Mouse (Mus musculus) brain, adult 2 months (tissue): ENCODE results near the gene Aco1.
A peak's percentile ranks its signal among the peaks of the same experiment; 100 is the strongest.

ENCODE experiments used
- DNase-seq: peaks from one replicate; pipeline ENCODE4 v3.0.0; 2011; ENCODE audit warnings: low read depth, low spot score

The Aco1 gene

DNA sequence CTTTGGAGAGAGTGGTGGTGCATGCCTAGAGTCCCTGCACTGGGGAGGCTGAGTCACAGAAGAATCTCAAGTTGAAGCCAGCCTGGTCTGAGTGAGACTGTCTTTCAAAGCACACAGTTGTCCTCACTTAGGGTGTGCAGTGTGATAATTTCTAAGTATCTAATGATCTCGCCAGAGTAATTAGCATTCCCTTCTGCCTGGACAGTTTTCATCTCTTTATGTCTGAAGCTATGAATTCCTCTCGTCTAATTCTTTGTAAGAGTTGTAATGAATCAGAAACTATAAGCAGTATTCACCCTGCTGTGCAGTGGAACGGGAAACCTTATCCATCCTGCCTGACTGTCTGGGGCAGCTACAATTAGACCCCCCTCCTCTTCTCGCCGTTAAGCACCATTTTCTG is 64.8 kb downstream of the Aco1 start:
- no peak for DNase-seq

DNA sequence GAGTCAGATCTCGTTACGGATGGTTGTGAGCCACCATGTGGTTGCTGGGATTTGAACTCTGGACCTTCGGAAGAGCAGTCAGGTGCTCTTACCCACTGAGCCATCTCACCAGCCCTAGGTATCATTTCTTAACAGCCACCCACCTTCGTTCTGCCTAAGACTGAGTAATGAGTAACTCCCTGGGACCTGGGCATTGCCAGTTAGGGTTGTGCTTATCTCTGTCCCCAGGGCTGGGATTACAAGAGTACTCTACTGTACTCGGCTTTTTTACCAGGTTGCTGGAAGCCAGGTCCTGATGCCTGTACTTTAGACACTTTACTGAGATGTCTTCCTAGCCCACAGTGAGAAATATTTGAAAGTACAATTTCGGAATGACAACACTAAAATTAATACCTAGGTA is 69.3 kb downstream of the Aco1 start:
- DNase-seq: no peak

DNA sequence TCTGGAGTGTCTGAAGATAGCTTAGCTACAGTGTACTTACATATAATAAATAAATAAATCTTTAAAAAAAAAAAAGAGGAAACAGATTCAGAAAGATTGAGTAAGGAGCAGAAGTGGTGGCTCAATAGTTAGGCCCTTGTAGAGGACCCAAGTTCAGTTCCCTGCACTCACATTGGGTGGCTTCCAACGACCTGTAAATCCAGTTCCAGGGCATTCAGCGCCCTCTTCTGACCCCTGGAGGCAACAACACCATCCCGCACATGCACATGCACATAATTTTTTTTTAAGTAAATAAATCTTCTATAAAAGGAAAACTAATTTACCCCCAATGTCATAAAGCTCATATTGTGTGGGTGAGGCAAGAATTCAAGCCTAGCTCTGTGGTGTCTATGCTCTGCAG is 75.0 kb downstream of the Aco1 start:
- no peak for DNase-seq

DNA sequence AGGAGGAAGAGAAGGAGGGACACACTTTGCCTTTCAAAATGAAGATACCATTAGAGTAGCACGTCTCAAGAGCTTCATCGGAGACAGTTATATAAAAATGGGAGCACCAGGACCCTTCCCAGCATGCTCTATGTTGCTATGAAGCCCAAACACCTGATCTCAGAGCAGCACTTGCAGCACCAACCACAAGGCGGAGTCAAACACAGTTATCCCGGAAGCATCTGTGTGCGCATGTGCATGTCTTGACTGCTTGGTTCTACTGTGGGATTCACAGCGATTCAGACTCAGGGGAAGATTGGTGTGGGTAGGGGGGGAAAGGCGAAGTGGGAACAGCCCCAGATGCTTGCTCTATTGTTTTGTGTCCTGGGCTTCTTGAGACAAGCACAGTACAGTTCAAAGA is 75.5 kb downstream of the Aco1 start:
- peak; percentile 29 for DNase-seq

DNA sequence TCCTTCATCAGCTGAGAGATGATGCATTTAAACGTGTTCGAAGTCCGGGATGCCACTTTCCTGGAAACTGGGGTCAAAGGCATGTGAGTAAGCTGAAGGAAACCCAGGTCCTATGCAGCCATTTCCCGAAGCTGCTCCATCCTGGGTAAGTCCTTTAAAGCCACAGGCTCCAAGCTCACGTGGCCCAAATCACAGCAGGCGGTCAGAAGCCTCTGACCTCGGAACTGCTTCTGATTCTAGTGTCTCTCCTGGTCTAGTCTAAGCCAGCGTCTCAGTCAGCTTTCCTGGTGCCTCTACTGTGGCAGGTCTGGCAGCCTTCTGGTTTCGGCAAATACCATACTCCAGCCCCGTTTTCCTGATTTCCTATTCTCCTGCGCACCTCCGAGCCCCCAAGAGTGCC is 77.6 kb downstream of the Aco1 start:
- DNase-seq: no peak

DNA sequence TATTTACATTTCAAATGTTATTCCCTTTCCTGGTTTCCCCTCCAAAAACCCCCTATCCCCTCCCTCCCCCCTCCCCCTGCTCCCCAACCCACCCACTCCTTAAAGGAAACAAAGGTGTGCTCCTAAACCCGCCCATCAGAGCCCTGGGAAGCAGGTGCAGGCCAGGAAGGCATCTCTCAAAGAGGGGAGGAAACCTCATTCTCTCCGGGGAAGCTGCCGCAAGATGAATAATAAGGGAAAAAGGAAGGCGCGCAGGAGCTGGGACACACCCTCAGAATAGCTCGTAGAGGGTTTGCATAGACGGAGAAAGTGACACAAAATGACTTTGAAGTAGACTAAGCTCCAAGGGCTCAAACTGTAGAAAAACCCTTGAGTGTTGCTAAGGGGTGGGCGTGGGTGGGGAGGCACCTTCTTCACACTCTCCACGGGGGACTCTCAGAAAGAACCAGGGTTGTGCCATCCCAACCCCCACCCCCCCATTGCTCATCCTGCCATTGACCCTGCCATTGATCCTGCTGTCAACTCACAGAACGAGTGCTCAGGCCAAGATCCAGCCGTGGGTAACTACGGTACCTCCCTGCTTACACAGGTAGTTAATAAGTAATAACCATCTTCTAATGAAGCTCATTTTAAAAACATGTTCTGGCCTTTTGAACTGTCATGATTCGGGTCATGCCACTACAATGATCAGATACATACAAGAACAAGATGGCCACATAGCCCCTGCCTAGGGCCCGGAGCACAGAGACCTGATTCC is 78.3 kb downstream of the Aco1 start:
- DNase-seq: no peak

DNA sequence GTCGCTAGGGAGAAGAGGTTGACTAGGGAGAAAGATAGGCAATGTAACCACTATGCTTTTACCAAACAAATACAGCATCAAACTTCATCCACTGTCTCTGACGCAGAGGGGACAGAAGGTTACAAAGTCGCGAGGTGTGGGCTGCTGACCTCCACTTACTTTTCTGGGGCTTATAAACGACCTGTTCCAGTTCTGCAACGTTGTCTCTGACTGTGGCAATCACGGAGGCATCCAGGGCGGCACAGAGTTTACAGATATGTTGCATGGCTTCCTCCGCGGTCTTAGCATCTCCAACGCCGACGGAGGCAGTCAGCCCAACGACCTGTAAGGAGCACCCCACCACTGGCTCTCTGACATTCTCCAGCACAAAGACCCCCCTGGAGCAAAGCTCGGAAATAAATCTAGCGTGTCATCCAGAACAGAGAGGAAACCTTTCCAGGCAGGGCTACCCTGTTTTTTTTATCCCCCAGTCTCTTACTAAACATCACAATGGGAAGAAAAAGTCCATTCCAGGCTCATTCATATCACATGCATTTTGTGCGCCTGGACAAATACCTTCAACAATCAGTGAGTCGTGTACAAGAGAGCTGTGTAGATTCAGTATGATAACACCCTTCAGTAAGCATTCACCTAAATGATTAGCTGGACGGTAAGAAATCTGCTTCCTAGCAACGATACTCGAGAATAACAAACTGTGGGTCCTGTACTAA is 79.2 kb downstream of the Aco1 start:
- DNase-seq: no peak

DNA sequence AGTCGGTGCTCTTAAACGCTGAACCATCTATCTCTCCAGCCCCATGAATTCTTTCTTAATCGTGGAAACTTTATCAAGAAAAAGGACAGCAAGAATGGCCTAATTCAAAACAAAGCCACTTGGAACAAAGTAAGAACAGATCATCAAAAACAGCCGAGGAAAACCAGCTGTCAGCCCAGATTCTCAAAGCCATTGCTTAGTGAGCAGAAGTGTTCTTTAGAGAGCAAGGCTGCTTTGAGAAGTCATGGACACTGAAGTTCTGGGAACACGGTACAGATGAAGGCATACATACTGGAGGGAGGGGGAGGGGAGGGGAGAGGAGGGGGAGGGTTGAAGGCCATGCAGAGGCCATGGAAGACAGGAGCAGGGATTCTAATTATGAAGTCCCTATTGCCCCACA is 83.2 kb downstream of the Aco1 start:
- DNase-seq: no peak

DNA sequence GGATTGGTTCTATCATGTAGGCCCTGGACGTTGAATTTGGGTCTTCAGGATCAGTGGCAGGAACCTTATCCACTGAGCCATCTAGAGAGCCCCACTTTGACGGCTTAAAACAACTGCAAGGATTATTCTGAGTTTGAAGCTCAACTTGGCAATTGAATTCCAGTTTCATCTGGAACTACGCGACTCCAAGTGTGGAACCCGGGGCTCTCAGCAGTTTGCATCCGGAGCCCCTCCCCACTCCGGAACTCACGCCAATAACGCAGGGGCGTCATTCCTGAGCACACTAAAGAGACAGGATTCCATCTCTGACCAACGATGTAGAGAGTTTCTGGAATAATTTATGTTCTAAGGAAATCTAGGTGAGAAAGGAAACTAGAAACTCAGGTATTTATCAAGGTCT is 84.2 kb downstream of the Aco1 start:
- no peak for DNase-seq

DNA sequence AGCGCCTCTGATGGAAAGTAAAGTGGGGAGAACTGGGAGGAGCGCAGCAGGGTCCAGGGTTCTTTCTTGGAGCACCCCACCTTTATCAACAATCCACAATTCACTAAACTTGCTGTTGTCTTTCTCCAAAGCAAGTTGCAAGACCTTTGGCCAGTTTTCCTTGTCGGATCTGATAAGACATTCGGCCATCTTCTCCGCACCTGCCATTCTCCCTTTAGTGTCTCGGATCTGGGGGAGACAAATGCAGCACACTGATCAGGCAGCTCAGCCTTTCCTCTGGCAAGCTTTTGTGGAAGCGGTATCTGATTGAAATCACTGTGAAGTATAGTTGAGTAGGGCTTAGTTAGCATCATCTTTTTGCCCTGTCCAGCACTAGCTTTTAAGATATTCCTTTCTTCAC is 85.0 kb downstream of the Aco1 start:
- DNase-seq: no peak

DNA sequence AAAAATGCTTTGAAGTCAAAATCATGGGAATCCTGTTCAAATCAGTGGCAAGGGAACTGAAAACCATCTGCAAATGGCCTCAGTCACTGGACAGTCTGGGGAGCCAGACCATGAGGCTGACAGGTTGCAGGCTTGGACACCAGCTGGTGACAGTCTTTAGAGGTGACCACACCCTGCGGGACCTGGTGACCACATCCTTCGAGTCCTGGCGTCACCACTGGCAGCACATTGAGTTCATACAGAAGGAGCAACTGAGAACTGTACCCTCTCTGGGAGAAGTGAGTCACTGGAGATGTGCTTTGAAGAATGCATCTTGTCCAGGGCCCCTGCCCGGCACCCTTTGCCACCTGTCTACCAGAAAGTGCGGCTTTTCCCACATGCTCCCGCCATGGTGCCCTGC is 86.8 kb downstream of the Aco1 start:
- DNase-seq: no peak

DNA sequence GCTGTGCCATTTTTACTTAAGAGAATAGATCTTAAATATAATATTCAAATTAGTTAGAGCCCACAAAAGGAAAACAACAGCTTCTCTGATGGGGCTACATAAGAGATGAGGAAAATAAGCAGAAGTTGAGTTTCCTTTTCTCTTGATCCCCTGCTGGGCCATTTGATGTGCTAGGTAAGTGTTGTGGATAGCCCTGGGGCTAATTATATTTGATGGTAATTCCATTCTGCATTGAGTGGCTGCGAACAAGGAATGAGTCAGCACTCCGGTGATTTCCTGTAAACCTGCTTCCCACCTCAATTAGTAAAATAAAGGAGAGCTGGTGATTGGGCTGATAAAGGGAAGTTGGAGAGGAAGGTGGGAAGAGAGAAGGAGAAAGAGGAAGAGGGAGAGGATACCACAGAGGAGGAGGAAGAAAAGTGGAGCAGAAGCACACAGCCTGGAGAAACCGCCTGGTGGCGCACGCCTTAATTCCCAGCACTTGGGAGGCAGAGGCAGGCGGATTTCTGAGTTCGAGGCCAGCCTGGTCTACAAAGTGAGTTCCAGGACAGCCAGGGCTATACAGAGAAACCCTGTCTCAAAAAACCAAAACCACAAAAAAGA is 90.3 kb downstream of the Aco1 start:
- no peak for DNase-seq

DNA sequence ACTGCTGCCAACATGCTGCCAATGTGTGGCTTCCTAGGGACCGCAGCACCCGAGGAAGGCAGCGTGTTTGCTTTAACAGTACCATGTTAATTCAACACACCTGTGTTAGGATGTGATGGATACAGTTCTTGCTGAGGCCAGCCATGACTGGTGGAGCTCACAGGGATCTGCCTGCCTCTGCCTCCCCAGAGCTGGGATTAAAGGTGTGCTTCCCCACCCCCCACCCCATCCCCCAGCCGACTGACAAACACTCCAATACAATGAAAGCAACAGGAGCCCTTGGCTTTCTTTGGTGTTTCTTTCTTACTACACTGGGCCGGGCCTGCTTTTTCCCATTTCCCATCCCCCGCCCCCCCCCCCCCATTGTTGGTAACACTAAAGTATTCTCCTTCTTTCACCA is 91.4 kb downstream of the Aco1 start:
- DNase-seq: no peak

DNA sequence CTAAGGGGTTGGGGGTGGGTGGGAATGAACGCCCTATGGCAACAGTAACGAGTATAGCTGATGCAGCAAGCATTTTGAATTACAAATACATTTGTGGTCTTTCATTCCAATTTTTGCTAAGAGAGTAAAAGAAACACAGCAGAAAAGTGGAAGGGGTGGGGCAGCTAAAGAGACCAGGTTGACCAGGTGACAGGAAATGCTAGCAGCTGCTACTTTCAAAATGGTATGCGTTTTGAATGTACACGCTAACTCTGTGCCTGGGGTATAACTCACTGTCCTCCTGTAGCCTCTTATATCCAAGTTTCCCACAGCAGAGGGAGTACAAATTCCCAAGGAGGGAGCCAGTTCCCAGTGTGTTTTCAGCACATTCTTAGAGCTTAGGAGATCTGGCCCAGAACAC is 93.9 kb downstream of the Aco1 start:
- no peak for DNase-seq

DNA sequence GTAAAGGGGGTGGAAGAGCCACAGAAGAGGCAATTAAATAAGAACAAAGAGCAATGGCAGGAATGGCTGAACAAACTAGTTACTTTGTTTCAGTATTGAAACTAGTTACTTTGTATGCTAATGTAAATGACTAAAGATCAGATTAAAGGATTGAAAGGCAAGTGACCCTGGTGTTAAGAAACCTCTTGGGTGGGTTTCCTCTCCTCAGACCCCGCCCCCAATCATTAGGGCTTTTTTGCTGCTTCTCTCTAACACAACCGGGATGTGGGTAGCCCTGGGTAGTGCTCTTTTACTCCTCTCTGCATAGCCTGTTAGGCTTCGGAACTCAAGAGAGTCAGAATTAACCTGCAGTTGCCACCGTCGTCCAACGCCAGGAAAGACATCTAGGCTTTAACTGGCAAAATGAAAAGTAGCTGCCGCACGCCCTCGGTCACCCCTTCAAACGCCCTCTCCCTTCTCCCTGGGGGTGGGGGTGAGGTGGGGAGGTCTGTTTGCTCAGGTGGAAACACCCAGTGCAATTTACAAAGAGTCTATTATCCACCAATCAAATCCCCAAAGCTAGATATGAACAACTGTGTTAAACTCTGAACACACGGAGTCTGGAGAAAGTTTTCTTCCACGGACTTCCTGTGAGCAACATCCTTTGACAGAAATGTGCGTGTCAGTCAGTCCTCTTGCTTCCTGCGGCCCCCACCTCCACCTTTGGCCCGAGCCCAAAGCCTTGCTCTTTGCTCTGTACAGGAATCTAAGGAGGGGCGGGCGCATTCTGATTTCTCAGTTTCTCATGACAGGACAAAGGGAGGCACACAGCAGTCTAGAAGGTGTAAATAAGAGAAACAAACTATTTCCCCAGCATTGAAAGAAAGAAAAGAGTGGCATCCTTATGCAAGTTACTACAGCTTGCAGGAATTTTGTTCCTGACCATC is 95.9 kb downstream of the Aco1 start:
- DNase-seq: peak; percentile 14

DNA sequence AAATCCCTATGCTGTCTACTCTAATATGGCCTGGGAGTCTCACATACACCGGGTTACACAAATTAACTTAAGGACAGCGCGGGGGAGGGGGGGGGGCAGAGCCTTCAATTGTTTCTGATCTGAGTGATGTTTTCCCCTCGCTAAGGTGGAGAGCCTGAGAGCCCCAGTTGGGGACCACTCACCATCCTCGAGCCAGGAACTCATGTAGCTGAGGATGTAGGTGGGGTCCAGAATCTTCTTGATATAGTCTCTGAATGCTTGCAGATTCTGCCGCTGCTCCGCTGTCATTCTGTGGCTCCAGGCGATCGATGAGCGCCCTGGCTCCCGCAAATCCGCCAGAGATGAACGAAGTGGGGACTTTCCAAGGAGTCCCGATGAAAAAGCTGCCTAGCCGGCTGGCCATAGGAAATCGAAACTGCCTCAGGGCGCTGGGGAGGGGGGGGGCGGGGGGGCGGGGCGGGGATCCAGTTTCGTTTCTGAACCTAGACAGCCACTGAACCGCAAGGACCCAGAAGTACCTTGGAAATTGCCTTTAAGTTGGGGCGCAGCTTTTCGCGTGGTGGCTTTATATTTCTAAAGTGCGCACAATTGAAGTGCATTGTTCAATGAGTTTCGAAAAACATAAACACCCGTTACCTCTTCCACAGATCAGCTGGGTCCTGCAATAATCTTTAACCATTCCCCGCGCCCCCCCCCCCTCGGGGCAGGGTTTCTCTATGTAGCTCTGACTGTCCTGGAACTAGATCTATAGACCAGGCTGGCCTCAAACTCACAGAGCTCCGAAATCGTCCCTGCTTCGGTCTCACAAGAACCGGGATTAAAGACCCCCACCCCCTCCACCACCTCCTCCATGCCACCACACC is 96.8 kb downstream of the Aco1 start, which contains the start of gene Ddx58:
Ddx58 (minus strand) TSS at position 420 of the 863 bp plus-strand sequence.
- peak; percentile 19 for DNase-seq

DNA sequence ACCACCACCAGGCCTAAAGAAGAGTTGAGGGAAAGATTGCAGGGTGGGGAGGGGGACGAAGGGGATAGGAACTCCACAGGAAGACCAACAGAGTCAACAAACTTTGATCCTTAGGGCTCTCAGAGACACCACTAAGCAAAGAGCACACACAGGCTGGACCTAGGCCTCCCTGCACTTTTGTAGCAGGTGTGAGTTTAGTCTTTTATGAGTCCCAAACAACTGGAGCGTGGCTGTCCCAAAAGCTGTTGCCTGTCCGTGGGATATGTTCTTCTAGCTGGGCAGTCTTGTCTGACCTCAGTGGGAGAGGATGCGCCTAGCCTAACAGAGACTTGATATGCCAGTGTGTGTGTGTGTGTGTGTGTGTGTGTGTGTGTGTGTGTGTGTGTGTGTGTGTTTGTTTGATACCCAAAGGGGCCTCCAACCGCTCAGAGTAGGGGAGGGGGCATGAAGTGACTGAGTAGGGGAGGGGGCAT is 97.4 kb downstream of the Aco1 start:
- no peak for DNase-seq

DNA sequence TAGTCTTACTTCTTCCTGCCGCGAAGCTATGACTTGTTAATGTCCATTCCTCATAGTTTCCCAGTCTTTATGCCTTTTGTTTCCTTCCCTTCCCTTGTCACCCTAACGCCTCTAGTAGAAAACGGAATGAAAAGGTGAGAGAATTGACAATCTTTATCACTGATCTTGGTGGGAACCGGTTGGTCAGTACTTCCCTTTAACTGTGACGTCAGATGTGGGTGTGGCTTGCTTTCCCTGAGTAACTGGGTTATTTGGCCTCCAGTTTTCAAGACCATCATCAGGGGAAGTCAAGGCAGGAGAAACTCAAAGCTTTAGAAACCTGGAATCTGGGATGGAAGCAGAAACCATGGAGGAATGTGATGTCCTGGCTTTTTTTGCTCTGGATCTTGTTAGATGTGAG is 99.0 kb downstream of the Aco1 start:
- no peak for DNase-seq

DNA sequence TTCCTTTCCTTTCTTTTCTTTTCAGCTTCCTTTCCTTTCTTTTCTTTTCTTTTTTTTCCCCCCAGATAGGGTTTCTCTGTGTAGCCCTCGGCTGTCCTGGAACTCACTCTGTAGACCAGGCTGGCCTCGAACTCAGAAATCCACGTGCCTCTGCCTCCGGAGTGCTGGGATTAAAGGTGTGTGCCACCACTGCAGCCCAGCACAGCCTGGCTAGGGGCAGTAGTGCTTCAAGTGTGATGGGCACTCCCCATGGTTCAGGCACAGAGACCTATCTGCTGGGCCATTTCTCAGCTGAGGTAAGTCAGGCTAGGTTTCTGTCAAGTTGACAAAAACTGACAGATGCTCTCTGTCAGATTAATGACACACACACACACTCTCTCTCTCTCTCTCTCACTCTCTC is 100.1 kb downstream of the Aco1 start:
- DNase-seq: no peak

DNA sequence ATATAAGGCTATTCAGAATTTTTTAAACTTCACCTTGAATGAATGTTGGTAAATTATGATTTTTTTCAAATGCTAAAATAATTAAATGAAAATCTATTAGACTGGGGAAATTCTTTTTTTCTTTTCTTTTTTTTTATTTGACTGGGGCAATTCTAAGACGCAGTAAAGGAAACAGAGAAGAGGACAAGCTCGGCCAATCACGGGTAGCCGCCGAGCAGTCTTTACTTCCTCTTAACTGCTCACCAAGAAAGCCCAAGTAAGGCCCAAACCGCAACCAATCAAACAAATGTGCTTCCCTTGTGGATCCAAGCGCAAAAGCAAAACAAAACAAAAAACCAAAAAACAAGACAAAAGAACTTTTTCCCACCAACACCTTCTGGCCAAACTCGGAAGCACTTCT is 101.2 kb downstream of the Aco1 start:
- no peak for DNase-seq
